Mouse (Mus musculus) CH12F3 (cell line): ENCODE results near the gene Arl9.
"Not testable (repeated sequence)": the region's sequence is repeated elsewhere in the genome, so short reads cannot be mapped to it uniquely, and the experiment has no call there.

Experiments used
- in situ Hi-C: fragments of 300-500 bp; cut with MboI; formaldehyde crosslinking; loops from 2 replicates; pipeline ENCODE4 v1.14.3; 2020; ENCODE audit warnings: low sequenced_read_pairs

Arl9 gene

GRCm38 (mm10) chr5:77015544-77016482, 12.0 kb downstream of the Arl9 start, which contains the start of gene Thegl:
Gene Thegl (plus strand): TSS chr5:77016023.
- in situ Hi-C loops, result no loop called here

GRCm38 (mm10) chr5:77028034-77028433, 24.2 kb downstream of the Arl9 start:
- in situ Hi-C loops, result no loop called here

GRCm38 (mm10) chr5:77029735-77030134, 25.9 kb downstream of the Arl9 start:
- in situ Hi-C loops, result no loop called here

GRCm38 (mm10) chr5:77035101-77035500, 31.2 kb downstream of the Arl9 start:
- in situ Hi-C loops, result not testable (repeated sequence)

GRCm38 (mm10) chr5:77038451-77038850, 34.6 kb downstream of the Arl9 start:
- in situ Hi-C loops, result no loop called here

GRCm38 (mm10) chr5:77039391-77039790, 35.5 kb downstream of the Arl9 start:
- in situ Hi-C loops, result no loop called here

GRCm38 (mm10) chr5:77044362-77044761, 40.5 kb downstream of the Arl9 start:
- in situ Hi-C loops, result no loop called here

GRCm38 (mm10) chr5:77052616-77053015, 48.8 kb downstream of the Arl9 start:
- in situ Hi-C loops, result no loop called here

- in situ Hi-C loops, result no loop called here
Measured at GRCm38 (mm10) chr5:77056881-77057440, 53.1 kb downstream of the Arl9 start.
